Mouse (Mus musculus) kidney, adult 2 months (tissue): ENCODE measurements around the gene Il15ra. TPM values are rescaled to one million over a fixed set of nuclear protein-coding genes. Genes with fewer than 3 reads are reported as not detected.

Experiments used
- DNase-seq: peaks from one replicate; pipeline ENCODE4 v3.0.0; 2021
- H3K27ac ChIP-seq: fragments of 200-500 bp; 2 replicates; pipeline ENCODE4 v1.5.1; 2012; ENCODE audit warnings: low read depth, low read length, control low read depth, inconsistent platforms; ENCODE audit not compliant: insufficient read depth
- H3K27me3 ChIP-seq: fragments of 200-500 bp; replicated peaks from 2 replicates; pipeline ENCODE4 v1.6.1; 2012; ENCODE audit warnings: mild to moderate bottlenecking, moderate library complexity, low read length, inconsistent platforms; ENCODE audit not compliant: control insufficient read depth, insufficient read depth
- H3K36me3 ChIP-seq: fragments of 200-500 bp; 2 replicates; pipeline ENCODE4 v1.6.1; 2012; ENCODE audit warnings: mild to moderate bottlenecking, moderate library complexity, low read length, inconsistent platforms; ENCODE audit not compliant: control insufficient read depth, insufficient read depth
- H3K4me1 ChIP-seq: fragments of 200-500 bp; 2 replicates; pipeline ENCODE4 v1.6.1; 2011; ENCODE audit warnings: low read length; ENCODE audit not compliant: control insufficient read depth, insufficient read depth
- H3K4me3 ChIP-seq: fragments of 200-500 bp; 2 replicates; pipeline ENCODE4 v1.5.1; 2011; ENCODE audit warnings: mild to moderate bottlenecking, low read depth, low read length, control low read depth; ENCODE audit not compliant: insufficient read depth
- CTCF ChIP-seq: fragments of 200-500 bp; conservative IDR thresholded peaks from 2 replicates; pipeline ENCODE4 v1.5.1; 2011; ENCODE audit warnings: low read depth, mild to moderate bottlenecking, control low read depth, low read length, moderate library complexity, mixed read lengths; ENCODE audit not compliant: insufficient read depth, insufficient read length
- POLR2A ChIP-seq: fragments of 200-500 bp; IDR thresholded peaks from one replicate; pipeline ENCODE4 v1.6.1; 2011; ENCODE audit warnings: low read depth, low read length, control low read depth
- WGBS: fragments of 180-500 bp; shearing (Covaris S2); methylation state at CpG from one replicate; pipeline ENCODE4 v1.1.7; 2018; 5-methylcytosine and 5-hydroxymethylcytosine counted together
- polyA plus RNA-seq: library from polyadenylated mRNA; depleted of rRNA; stranded (reverse); fragments of >200 nt; gene quantifications from 2 replicates; pipeline ENCODE4 v1.2.3, GENCODE M21; 2012

Il15ra gene
- polyA plus RNA-seq, 1 experiment: 22.4 TPM

- no peak for DNase-seq
- WGBS: 83% methylated on average over 4 of the region's 4 CpGs
- TF ChIP-seq POLR2A (no peak), CTCF (no peak)
- Histone ChIP-seq H3K4me1 (no peaks in the 10 kb centered on the region), H3K4me3 (no peak overlapping the region), H3K36me3 (peaks cover 4% of the 10 kb centered on the region), H3K27me3 (no peaks in the 10 kb centered on the region), H3K27ac (no peak overlapping the region)
Measured at GRCm38 (mm10) chr2:11765694-11766093, 60.6 kb downstream of the Il15ra start.

- no peak overlapping the region for H3K4me3 ChIP-seq
- peaks cover 4% of the 10 kb centered on the region for H3K36me3 ChIP-seq
- no peak for TF ChIP-seq POLR2A
- no peak for TF ChIP-seq CTCF
- no peak for DNase-seq
- no peak overlapping the region for H3K27ac ChIP-seq
- WGBS: 78% methylated on average over 5 of the region's 5 CpGs
- H3K4me1 ChIP-seq: no peaks in the 10 kb centered on the region
- H3K27me3 ChIP-seq: no peaks in the 10 kb centered on the region
Measured at GRCm38 (mm10) chr2:11766485-11767160, 61.5 kb downstream of the Il15ra start.

- WGBS: 83% methylated on average over 10 of the region's 10 CpGs
- no peak for DNase-seq
Measured at GRCm38 (mm10) chr2:11767161-11767545, 62.1 kb downstream of the Il15ra start.

GRCm38 (mm10) chr2:11771701-11772100, 66.6 kb downstream of the Il15ra start:
- no peaks in the 10 kb centered on the region for H3K27me3 ChIP-seq
- TF ChIP-seq POLR2A: no peak
- TF ChIP-seq CTCF: no peak
- DNase-seq: no peak
- WGBS: 79% methylated on average over 4 of the region's 4 CpGs
- peaks cover 10% of the 10 kb centered on the region for H3K4me1 ChIP-seq
- H3K27ac ChIP-seq: no peak overlapping the region
- peaks cover 1% of the 10 kb centered on the region for H3K36me3 ChIP-seq
- no peak overlapping the region for H3K4me3 ChIP-seq

More at GRCm38 (mm10) chr2:11767161-11767545, 62.1 kb downstream of the Il15ra start:
- H3K4me3 ChIP-seq: no peak overlapping the region
- no peak for TF ChIP-seq CTCF
- no peak for TF ChIP-seq POLR2A
- peaks cover 4% of the 10 kb centered on the region for H3K36me3 ChIP-seq
- H3K27ac ChIP-seq: no peak overlapping the region
- no peaks in the 10 kb centered on the region; the same call in 1 of the 2 replicates for H3K4me1 ChIP-seq
- H3K27me3 ChIP-seq: no peaks in the 10 kb centered on the region

GRCm38 (mm10) chr2:11772401-11772800, 67.3 kb downstream of the Il15ra start:
- peaks cover 11% of the 10 kb centered on the region for H3K4me1 ChIP-seq
- no peak for DNase-seq
- H3K27ac ChIP-seq: no peak overlapping the region
- H3K36me3 ChIP-seq: no peaks in the 10 kb centered on the region
- 78% methylated on average over 4 of the region's 4 CpGs for WGBS
- TF ChIP-seq CTCF: no peak
- H3K4me3 ChIP-seq: no peak overlapping the region
- no peaks in the 10 kb centered on the region for H3K27me3 ChIP-seq

GRCm38 (mm10) chr2:11774426-11774825, 69.3 kb downstream of the Il15ra start:
- no peak for TF ChIP-seq POLR2A
- no peak for TF ChIP-seq CTCF
- H3K4me3 ChIP-seq: no peak overlapping the region
- WGBS: 59% methylated on average over 10 of the region's 10 CpGs
- H3K4me1 ChIP-seq: peaks cover 13% of the 10 kb centered on the region
- no peaks in the 10 kb centered on the region for H3K36me3 ChIP-seq
- no peak overlapping the region for H3K27ac ChIP-seq
- peak; percentile 26 for DNase-seq
- no peaks in the 10 kb centered on the region for H3K27me3 ChIP-seq

- Histone ChIP-seq H3K27me3 (no peaks in the 10 kb centered on the region), H3K4me3 (no peak overlapping the region), H3K27ac (no peak overlapping the region), H3K4me1 (peaks cover 16% of the 10 kb centered on the region), H3K36me3 (no peaks in the 10 kb centered on the region)
- TF ChIP-seq POLR2A (no peak), CTCF (no peak)
- 77% methylated on average over 5 of the region's 5 CpGs for WGBS
- no peak for DNase-seq
Measured at GRCm38 (mm10) chr2:11775121-11775520, 70.0 kb downstream of the Il15ra start.
